Mouse (Mus musculus): Measurements from ENCODE around the gene Lsm7. TPM values are rescaled to one million over a fixed set of nuclear protein-coding genes. Genes with fewer than 3 reads are reported as not detected.
A peak's percentile ranks its signal among the peaks of the same experiment; 100 is the strongest.

The Lsm7 gene
- total and polyA plus RNA-seq, 3 experiments: 19.4 to 79.9 (median 23.2) TPM

GRCm38 (mm10) chr10:80824827-80825226, 30.2 kb downstream of the Lsm7 start:
- peaks cover 7% of the 10 kb centered on the region for H3K4me1 ChIP-seq (ENCODE audit: control insufficient read depth, insufficient read depth, low read length)
- no peak for DNase-seq
- WGBS: 64% methylated on average over 2 of the region's 2 CpGs
- no peak overlapping the region for H3K27ac ChIP-seq
- peaks cover 4% of the 10 kb centered on the region; the same call in 1 of the 2 replicates for H3K36me3 ChIP-seq (ENCODE audit: control insufficient read depth, insufficient read depth, low read length)
- H3K27me3 ChIP-seq (ENCODE audit: control insufficient read depth, insufficient read depth, low read length): no peaks in the 10 kb centered on the region
- no peak overlapping the region for H3K4me3 ChIP-seq
- H3K79me2 ChIP-seq (replicated peaks; ENCODE audit: control insufficient read depth, insufficient read depth, low read length): peaks cover 7% of the 10 kb centered on the region
- intact Hi-C loops (cut with DNase I): loop anchor here (2.0 to 5.0 kb wide), 2 partner anchors 30 to 172 kb away; partner anchors contain the start of genes Lsm7 and Sppl2b
- no peak overlapping the region for H3K9ac ChIP-seq (ENCODE audit: low read depth, low read length)
- TF ChIP-seq CTCF (IDR thresholded peaks at IDR 0.05) (no peak), EP300 (IDR thresholded peaks at IDR 0.05; ENCODE audit: insufficient read depth, low read depth, low read length) (no peak), POLR2A (IDR thresholded peaks at IDR 0.05; ENCODE audit: insufficient read depth, low read depth, low read length) (no peak)

- no peaks in the 10 kb centered on the region for H3K36me3 ChIP-seq (ENCODE audit: control insufficient read depth, insufficient read depth, low read length)
- peaks cover 7% of the 10 kb centered on the region for H3K79me2 ChIP-seq (replicated peaks; ENCODE audit: control insufficient read depth, insufficient read depth, low read length)
- intact Hi-C loops (cut with DNase I): loop anchor here (2.0 to 5.0 kb wide), 2 partner anchors 31 to 173 kb away; partner anchors contain the start of genes Lsm7 and Sppl2b
- peaks cover 4% of the 10 kb centered on the region for H3K4me1 ChIP-seq (ENCODE audit: control insufficient read depth, insufficient read depth, low read length)
- H3K4me3 ChIP-seq: no peak overlapping the region
- WGBS: 50% methylated on average over 8 of the region's 8 CpGs
- no peak for TF ChIP-seq EP300 (IDR thresholded peaks at IDR 0.05; ENCODE audit: insufficient read depth, low read depth, low read length)
- no peak for TF ChIP-seq POLR2A (IDR thresholded peaks at IDR 0.05; ENCODE audit: insufficient read depth, low read depth, low read length)
- TF ChIP-seq CTCF (IDR thresholded peaks at IDR 0.05): no peak
- no peak for DNase-seq
- no peaks in the 10 kb centered on the region for H3K27me3 ChIP-seq (ENCODE audit: control insufficient read depth, insufficient read depth, low read length)
- H3K27ac ChIP-seq: no peak overlapping the region
- H3K9ac ChIP-seq (ENCODE audit: low read depth, low read length): no peak overlapping the region
These were observed 31.0 kb downstream of the Lsm7 start for GRCm38 (mm10) chr10:80823847-80824643.

GRCm38 (mm10) chr10:80823316-80823715, 31.7 kb downstream of the Lsm7 start:
- DNase-seq: no peak
- Histone ChIP-seq H3K27me3 (ENCODE audit: control insufficient read depth, insufficient read depth, low read length) (no peaks in the 10 kb centered on the region), H3K9ac (ENCODE audit: low read depth, low read length) (no peak overlapping the region), H3K79me2 (replicated peaks; ENCODE audit: control insufficient read depth, insufficient read depth, low read length) (peaks cover 7% of the 10 kb centered on the region), H3K36me3 (ENCODE audit: control insufficient read depth, insufficient read depth, low read length) (no peaks in the 10 kb centered on the region), H3K4me1 (ENCODE audit: control insufficient read depth, insufficient read depth, low read length) (peaks cover 4% of the 10 kb centered on the region), H3K4me3 (no peak overlapping the region), H3K27ac (no peak overlapping the region)
- peak; percentile 37 for TF ChIP-seq CTCF (IDR thresholded peaks at IDR 0.05)
- TF ChIP-seq POLR2A (IDR thresholded peaks at IDR 0.05; ENCODE audit: insufficient read depth, low read depth, low read length): no peak
- no peak for TF ChIP-seq EP300 (IDR thresholded peaks at IDR 0.05; ENCODE audit: insufficient read depth, low read depth, low read length)
- WGBS: 88% methylated on average over 1 of the region's 1 CpGs
- intact Hi-C loops (cut with DNase I): loop anchor here (5.0 kb wide), 1 partner anchor 174 kb away; no protein-coding TSS in a partner anchor

- Histone ChIP-seq H3K27ac (no peak overlapping the region), H3K9ac (ENCODE audit: low read depth, low read length) (no peak overlapping the region), H3K79me2 (replicated peaks; ENCODE audit: control insufficient read depth, insufficient read depth, low read length) (peaks cover 4% of the 10 kb centered on the region), H3K36me3 (ENCODE audit: control insufficient read depth, insufficient read depth, low read length) (no peaks in the 10 kb centered on the region), H3K27me3 (ENCODE audit: control insufficient read depth, insufficient read depth, low read length) (no peaks in the 10 kb centered on the region), H3K4me3 (no peak overlapping the region), H3K4me1 (ENCODE audit: control insufficient read depth, insufficient read depth, low read length) (peaks cover under 1% of the 10 kb centered on the region; the same call in 1 of the 2 replicates)
- WGBS: 76% methylated on average over 5 of the region's 5 CpGs
- no peak for TF ChIP-seq CTCF (IDR thresholded peaks at IDR 0.05)
- no peak for TF ChIP-seq POLR2A (IDR thresholded peaks at IDR 0.05; ENCODE audit: insufficient read depth, low read depth, low read length)
- TF ChIP-seq EP300 (IDR thresholded peaks at IDR 0.05; ENCODE audit: insufficient read depth, low read depth, low read length): no peak
- intact Hi-C loops (cut with DNase I): loop anchor here (1.0 to 5.0 kb wide), 2 partner anchors 54 to 175 kb away; no protein-coding TSS in a partner anchor
- no peak for DNase-seq
These were observed 32.5 kb downstream of the Lsm7 start for GRCm38 (mm10) chr10:80822528-80822927.

GRCm38 (mm10) chr10:80821991-80822390, 33.0 kb downstream of the Lsm7 start:
- intact Hi-C loops (cut with DNase I): loop anchor here (1.0 to 5.0 kb wide), 2 partner anchors 54 to 175 kb away; no protein-coding TSS in a partner anchor
- DNase-seq: no peak
- Histone ChIP-seq H3K36me3 (ENCODE audit: control insufficient read depth, insufficient read depth, low read length) (no peaks in the 10 kb centered on the region), H3K79me2 (replicated peaks; ENCODE audit: control insufficient read depth, insufficient read depth, low read length) (peaks cover 2% of the 10 kb centered on the region; the same call in 1 of the 2 replicates), H3K9ac (ENCODE audit: low read depth, low read length) (no peak overlapping the region), H3K4me1 (ENCODE audit: control insufficient read depth, insufficient read depth, low read length) (no peaks in the 10 kb centered on the region), H3K27ac (no peak overlapping the region), H3K27me3 (ENCODE audit: control insufficient read depth, insufficient read depth, low read length) (no peaks in the 10 kb centered on the region), H3K4me3 (no peak overlapping the region)
- 49% methylated on average over 2 of the region's 2 CpGs for WGBS
- TF ChIP-seq EP300 (IDR thresholded peaks at IDR 0.05; ENCODE audit: insufficient read depth, low read depth, low read length) (no peak), CTCF (IDR thresholded peaks at IDR 0.05) (peak; percentile 93)

- Histone ChIP-seq H3K79me2 (replicated peaks; ENCODE audit: control insufficient read depth, insufficient read depth, low read length) (no peaks in the 10 kb centered on the region), H3K9ac (ENCODE audit: low read depth, low read length) (no peak overlapping the region), H3K36me3 (ENCODE audit: control insufficient read depth, insufficient read depth, low read length) (no peaks in the 10 kb centered on the region), H3K4me3 (no peak overlapping the region), H3K27ac (no peak overlapping the region), H3K27me3 (ENCODE audit: control insufficient read depth, insufficient read depth, low read length) (no peaks in the 10 kb centered on the region), H3K4me1 (ENCODE audit: control insufficient read depth, insufficient read depth, low read length) (no peaks in the 10 kb centered on the region)
- TF ChIP-seq EP300 (IDR thresholded peaks at IDR 0.05; ENCODE audit: insufficient read depth, low read depth, low read length) (no peak), POLR2A (IDR thresholded peaks at IDR 0.05; ENCODE audit: insufficient read depth, low read depth, low read length) (no peak), CTCF (IDR thresholded peaks at IDR 0.05) (no peak)
- DNase-seq: no peak
- intact Hi-C loops (cut with DNase I): loop anchor here (2.0 kb wide), 1 partner anchor 69 kb away; no protein-coding TSS in a partner anchor
- 46% methylated on average over 3 of the region's 3 CpGs for WGBS
These were observed 35.6 kb downstream of the Lsm7 start for GRCm38 (mm10) chr10:80819406-80819805.

Measured in heart, adult 2 months (tissue).